Mouse (Mus musculus): ENCODE measurements at regions not wholly inside any gene's neighbourhood (a gene's known extent, or its start where the extent isn't known, plus 50 kb on each side); places are given as distances from the start of the nearest gene placed in this dataset.

DNA sequence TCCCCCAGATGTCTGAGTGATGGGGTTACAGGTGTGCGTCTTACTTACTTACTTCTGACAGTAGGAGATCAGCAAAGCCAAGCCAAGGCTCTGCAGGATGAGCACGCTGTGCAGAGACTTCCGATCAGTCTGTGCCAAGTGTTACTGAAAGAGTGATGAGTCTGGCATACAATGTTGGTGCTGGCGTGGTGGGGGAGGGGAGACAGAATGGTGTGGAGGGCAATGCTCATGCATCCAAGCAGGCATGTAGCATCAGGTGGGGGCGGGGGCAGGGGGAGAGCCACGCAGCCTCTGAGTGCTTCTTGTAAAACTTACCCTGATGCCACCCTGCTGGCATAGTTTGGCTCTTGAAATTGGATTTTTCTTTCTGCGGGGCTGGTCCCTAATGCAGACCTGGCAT is 315.8 kb downstream of the Adra2a start:
- TF ChIP-seq CTCF (IDR thresholded peaks at IDR 0.05; ENCODE audit: insufficient read depth, low read depth, low read length) (no peak), POLR2A (IDR thresholded peaks at IDR 0.05; ENCODE audit: insufficient read depth, low read depth, low read length) (no peak)
- 77% methylated on average over 7 of the region's 7 CpGs for WGBS
- H3K4me1 ChIP-seq (ENCODE audit: control insufficient read depth, insufficient read depth, low read length), result no peaks in the 10 kb centered on the region
- no peak overlapping the region for H3K4me3 ChIP-seq (ENCODE audit: insufficient read depth, low read depth, low read length)
- H3K27ac ChIP-seq (ENCODE audit: insufficient read depth, low read depth, low read length), result no peak overlapping the region

DNA sequence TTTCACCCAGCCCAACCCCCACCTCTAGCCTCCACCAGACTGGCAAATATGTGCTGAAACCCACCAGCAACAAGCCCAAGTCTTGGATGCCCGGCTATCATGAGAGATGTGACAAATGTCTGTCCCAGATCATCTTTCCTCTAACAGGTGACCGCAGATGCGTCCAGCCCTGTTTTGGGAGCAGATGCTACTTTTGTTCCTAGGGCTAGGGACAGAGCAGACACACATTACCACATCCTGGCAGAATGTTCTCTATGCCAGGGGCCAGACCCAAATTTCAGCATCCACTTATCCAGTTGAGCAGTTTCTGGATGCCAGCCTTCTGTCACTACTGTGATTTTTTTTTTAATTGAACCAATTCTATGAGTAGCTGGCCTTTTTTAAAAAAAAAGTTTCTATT is 316.7 kb downstream of the Adra2a start:
- Histone ChIP-seq H3K4me3 (ENCODE audit: insufficient read depth, low read depth, low read length) (no peak overlapping the region), H3K4me1 (ENCODE audit: control insufficient read depth, insufficient read depth, low read length) (no peaks in the 10 kb centered on the region), H3K27ac (ENCODE audit: insufficient read depth, low read depth, low read length) (no peak overlapping the region)
- 93% methylated on average over 3 of the region's 3 CpGs for WGBS
- TF ChIP-seq CTCF (IDR thresholded peaks at IDR 0.05; ENCODE audit: insufficient read depth, low read depth, low read length) (no peak), POLR2A (IDR thresholded peaks at IDR 0.05; ENCODE audit: insufficient read depth, low read depth, low read length) (no peak)

DNA sequence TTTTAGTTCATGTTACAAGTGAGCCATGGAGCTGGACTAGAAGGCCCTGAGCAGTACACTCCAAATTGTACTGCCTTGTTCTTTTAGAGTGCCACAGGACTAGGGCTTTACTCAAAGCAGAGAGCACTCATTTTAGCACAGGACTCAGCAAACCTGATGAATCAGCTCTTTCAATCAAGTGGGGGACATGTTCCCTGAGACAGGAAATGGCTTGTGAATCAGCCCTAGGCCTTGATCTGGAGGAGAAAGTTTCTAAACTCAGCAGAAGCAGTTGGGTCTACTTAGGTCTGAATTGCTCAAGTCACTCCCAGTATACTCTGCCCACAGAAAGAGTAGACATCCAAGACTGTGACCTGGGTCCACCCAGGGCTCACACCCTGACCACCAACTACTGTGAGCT is 341.1 kb downstream of the Adra2a start:
- TF ChIP-seq POLR2A (IDR thresholded peaks at IDR 0.05; ENCODE audit: insufficient read depth, low read depth, low read length), result no peak
- no peak for TF ChIP-seq CTCF (IDR thresholded peaks at IDR 0.05; ENCODE audit: insufficient read depth, low read depth, low read length)
- Histone ChIP-seq H3K4me1 (ENCODE audit: control insufficient read depth, insufficient read depth, low read length) (no peaks in the 10 kb centered on the region), H3K27ac (ENCODE audit: insufficient read depth, low read depth, low read length) (no peak overlapping the region), H3K4me3 (ENCODE audit: insufficient read depth, low read depth, low read length) (no peak overlapping the region)

DNA sequence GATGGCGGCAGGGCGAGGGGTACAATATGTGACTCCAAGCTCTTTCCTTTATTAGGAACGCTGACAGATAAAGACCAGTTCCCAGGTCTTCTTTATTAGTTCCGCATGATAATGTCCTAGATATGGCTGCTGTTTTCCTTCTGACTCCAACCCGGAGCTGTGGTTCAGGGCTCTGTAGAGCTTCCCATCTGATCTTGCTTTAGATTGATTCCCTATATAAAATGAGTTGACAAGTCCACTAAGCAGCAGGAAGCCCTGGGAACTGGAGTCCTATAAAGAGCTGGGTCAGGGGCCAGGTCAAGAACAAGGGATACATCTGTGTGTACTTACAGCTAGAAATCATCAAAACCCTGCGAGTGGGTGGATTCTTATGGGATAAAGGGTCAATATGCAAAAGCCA is 347.5 kb downstream of the Adra2a start:
- no peaks in the 10 kb centered on the region for H3K4me1 ChIP-seq (ENCODE audit: control insufficient read depth, insufficient read depth, low read length)
- H3K4me3 ChIP-seq (ENCODE audit: insufficient read depth, low read depth, low read length), result no peak overlapping the region
- H3K27ac ChIP-seq (ENCODE audit: insufficient read depth, low read depth, low read length), result no peak overlapping the region
- WGBS, result 87% methylated on average over 6 of the region's 6 CpGs
- TF ChIP-seq CTCF (IDR thresholded peaks at IDR 0.05; ENCODE audit: insufficient read depth, low read depth, low read length), result no peak
- no peak for TF ChIP-seq POLR2A (IDR thresholded peaks at IDR 0.05; ENCODE audit: insufficient read depth, low read depth, low read length)

DNA sequence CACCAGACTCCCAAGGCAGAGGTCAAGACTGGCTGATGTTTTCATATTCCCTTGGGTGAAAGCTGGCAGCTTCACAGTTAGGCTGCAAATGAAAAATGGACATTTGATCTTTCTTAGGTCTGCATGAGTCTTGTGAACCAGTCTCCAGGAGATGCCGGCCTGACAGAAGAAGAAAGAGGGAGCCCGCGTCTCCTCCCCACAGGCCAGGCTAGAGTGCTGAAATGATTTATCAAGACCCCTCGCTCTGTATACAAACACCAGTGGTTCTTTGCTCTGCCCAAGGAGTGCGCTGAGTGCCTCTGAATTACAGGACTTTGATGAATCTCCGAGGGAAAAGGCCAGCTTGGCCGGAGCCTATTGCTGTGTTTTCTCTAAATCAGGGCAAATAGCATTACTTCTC is 355.7 kb downstream of the Adra2a start:
- Histone ChIP-seq H3K27ac (ENCODE audit: insufficient read depth, low read depth, low read length) (no peak overlapping the region), H3K4me1 (ENCODE audit: control insufficient read depth, insufficient read depth, low read length) (no peaks in the 10 kb centered on the region), H3K4me3 (ENCODE audit: insufficient read depth, low read depth, low read length) (no peak overlapping the region)
- TF ChIP-seq POLR2A (IDR thresholded peaks at IDR 0.05; ENCODE audit: insufficient read depth, low read depth, low read length), result no peak
- TF ChIP-seq CTCF (IDR thresholded peaks at IDR 0.05; ENCODE audit: insufficient read depth, low read depth, low read length), result no peak
- 88% methylated on average over 7 of the region's 7 CpGs for WGBS

DNA sequence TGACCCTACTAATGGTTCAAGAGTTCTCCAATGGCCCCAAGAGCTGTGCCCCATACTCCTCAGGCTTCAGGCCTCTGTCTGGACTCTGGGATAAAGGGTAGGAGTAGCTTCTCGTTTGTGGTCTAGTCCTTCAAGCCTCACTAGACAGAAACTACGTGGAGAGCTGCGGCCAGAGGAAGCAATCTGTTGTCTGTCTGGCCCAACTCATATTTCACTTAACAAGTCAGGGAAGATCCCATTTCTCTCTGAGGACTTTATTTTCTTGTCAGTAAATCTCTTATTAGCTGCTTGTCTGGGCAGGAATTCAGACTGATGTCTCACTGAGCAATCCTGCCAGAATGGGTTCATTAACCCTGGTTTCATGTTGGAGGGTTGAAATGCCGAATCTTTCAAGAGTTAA is 364.0 kb downstream of the Adra2a start:
- no peaks in the 10 kb centered on the region for H3K4me1 ChIP-seq (ENCODE audit: control insufficient read depth, insufficient read depth, low read length)
- no peak overlapping the region for H3K4me3 ChIP-seq (ENCODE audit: insufficient read depth, low read depth, low read length)
- TF ChIP-seq POLR2A (IDR thresholded peaks at IDR 0.05; ENCODE audit: insufficient read depth, low read depth, low read length) (no peak), CTCF (IDR thresholded peaks at IDR 0.05; ENCODE audit: insufficient read depth, low read depth, low read length) (no peak)
- H3K27ac ChIP-seq (ENCODE audit: insufficient read depth, low read depth, low read length), result no peak overlapping the region
- WGBS, result 93% methylated on average over 4 of the region's 4 CpGs

DNA sequence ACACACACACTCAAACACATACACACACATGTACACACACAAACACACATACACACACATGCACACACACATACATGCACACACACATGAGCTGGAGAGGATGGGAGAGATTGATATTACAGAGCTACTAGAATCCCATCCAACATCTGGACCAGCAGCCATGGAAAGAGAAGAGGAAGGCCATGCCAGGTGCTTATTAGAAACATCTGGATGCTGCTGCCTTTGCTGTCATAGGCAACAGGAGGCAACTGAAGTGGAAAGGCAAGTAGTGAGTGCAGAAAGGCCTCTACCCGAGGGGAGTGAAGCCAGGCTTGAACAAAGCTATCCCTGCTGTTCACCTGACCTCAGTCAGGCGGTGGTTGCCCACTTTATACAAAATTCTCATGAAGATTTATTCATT is 385.1 kb downstream of the Adra2a start:
- H3K4me3 ChIP-seq (ENCODE audit: insufficient read depth, low read depth, low read length), result no peak overlapping the region
- 69% methylated on average over 2 of the region's 2 CpGs for WGBS
- no peaks in the 10 kb centered on the region for H3K4me1 ChIP-seq (ENCODE audit: control insufficient read depth, insufficient read depth, low read length)
- H3K27ac ChIP-seq (ENCODE audit: insufficient read depth, low read depth, low read length), result no peak overlapping the region
- TF ChIP-seq POLR2A (IDR thresholded peaks at IDR 0.05; ENCODE audit: insufficient read depth, low read depth, low read length) (no peak), CTCF (IDR thresholded peaks at IDR 0.05; ENCODE audit: insufficient read depth, low read depth, low read length) (no peak)

DNA sequence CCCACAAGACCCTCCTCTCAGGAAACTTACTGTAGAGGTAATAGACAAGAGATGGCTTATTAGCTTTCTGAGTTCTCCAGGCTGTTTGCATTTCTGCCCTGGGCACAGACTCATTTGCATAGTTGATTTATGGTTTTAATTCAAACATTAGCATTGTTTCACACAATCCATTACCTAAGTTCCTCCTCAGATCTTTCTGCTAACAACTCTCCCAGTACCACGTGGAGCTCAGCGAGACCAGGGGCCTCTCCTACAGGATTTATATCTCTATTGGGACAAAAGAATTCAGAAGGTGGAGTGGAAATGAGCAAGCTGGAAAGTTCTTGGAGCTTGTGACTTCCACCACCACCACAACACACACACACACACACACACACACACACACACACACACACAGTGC is 396.8 kb downstream of the Adra2a start:
- TF ChIP-seq CTCF (IDR thresholded peaks at IDR 0.05; ENCODE audit: insufficient read depth, low read depth, low read length), result no peak
- no peak overlapping the region for H3K27ac ChIP-seq (ENCODE audit: insufficient read depth, low read depth, low read length)
- H3K4me3 ChIP-seq (ENCODE audit: insufficient read depth, low read depth, low read length), result no peak overlapping the region
- 88% methylated on average over 2 of the region's 2 CpGs for WGBS
- H3K4me1 ChIP-seq (ENCODE audit: control insufficient read depth, insufficient read depth, low read length), result no peaks in the 10 kb centered on the region

DNA sequence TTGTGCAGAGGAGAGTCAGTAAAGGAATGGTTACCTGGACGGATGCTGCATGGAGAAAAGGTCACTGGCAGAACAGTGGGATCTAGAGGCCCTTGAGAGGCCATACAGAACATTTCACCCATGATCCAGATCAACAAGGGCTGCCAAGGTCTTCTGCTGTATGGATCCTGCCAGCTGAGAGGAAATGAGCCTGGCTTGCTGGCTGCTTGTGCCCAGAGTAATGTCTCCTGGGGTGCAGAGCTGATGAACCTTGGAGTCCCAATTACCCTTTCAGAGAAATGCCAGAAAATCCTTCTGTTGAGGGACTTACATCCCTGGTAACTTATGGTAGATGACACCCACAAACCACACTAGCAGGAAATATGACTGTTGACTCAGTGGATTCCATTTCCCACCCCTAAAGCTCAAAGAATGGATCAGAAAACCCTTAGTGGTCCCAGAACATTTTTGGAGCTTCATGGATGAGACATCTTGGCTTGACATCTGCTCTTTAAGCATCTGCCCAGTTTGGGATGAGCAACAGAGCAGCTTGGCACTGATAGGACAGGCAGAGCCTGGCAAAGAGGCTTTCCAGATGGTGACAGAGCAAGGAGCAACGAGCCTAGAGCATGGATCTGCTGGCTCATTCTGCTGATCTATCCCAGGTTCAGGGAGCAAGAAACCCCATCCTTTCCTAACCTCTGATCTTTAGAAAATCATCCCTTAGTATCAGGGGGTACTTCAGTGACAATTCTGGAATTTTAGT is 416.6 kb downstream of the Adra2a start:
- Histone ChIP-seq H3K27ac (ENCODE audit: insufficient read depth, low read depth, low read length) (no peak overlapping the region), H3K4me1 (ENCODE audit: control insufficient read depth, insufficient read depth, low read length) (no peaks in the 10 kb centered on the region), H3K4me3 (ENCODE audit: insufficient read depth, low read depth, low read length) (no peak overlapping the region)
- 75% methylated on average over 2 of the region's 2 CpGs for WGBS
- TF ChIP-seq POLR2A (IDR thresholded peaks at IDR 0.05; ENCODE audit: insufficient read depth, low read depth, low read length), result no peak
- no peak for TF ChIP-seq CTCF (IDR thresholded peaks at IDR 0.05; ENCODE audit: insufficient read depth, low read depth, low read length)

DNA sequence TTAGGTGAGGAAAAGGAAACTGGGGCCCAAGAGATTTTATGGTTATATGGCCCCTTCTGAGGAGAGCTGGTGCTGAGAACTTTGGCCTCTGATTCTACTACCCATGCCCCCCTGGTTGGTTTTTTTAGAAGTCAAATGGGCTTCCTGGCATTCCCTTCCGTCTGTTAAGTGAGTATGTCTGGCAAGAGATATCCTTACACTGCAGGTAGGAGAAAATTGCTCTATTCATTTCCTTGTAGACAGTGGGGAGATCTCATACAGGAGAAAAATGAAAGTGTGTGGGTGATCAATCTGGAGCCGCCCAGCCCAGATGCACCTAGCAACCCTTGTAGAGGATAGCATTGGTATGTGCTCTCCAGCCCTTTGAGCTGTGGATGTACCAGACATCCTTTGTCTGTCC is 418.5 kb downstream of the Adra2a start:
- Histone ChIP-seq H3K27ac (ENCODE audit: insufficient read depth, low read depth, low read length) (no peak overlapping the region), H3K4me3 (ENCODE audit: insufficient read depth, low read depth, low read length) (no peak overlapping the region), H3K4me1 (ENCODE audit: control insufficient read depth, insufficient read depth, low read length) (no peaks in the 10 kb centered on the region)
- 87% methylated on average over 2 of the region's 2 CpGs for WGBS
- TF ChIP-seq CTCF (IDR thresholded peaks at IDR 0.05; ENCODE audit: insufficient read depth, low read depth, low read length) (no peak), POLR2A (IDR thresholded peaks at IDR 0.05; ENCODE audit: insufficient read depth, low read depth, low read length) (no peak)

Measured in olfactory bulb, adult 2 months (tissue).